Mouse (Mus musculus) c-Kit-positive CD71-positive TER-119-positive erythroid progenitor cells, embryonic 14.5 days (primary cell): ENCODE results near the gene S1pr2.
"Not testable (repeated sequence)": the region's sequence is repeated elsewhere in the genome, so short reads cannot be mapped to it uniquely, and the experiment has no call there.

Experiments
- DNase-seq: peaks from one replicate; pipeline ENCODE4 v3.0.0-alpha.2; 2013; ENCODE audit warnings: low spot score

The S1pr2 gene

DNA sequence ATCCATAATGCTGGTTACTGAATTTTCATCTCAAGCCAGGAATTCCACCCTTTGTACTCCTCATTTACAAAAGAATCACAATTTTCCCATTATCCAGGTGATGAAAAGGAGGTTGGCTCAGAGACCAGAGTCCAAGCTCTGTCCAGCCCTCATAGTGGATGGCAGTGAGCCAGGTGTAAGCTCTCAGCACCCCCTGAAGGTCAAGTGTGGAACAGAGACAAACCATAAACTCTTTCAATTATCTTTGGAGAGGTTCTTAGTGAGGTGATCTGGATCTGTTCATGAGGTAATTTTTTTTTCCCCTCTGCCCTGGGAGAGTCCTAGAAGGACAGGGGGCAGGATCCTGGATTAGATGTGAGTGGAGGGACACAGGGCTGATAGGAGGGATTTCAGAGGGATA, 24.2 kb upstream of the S1pr2 start:
- DNase-seq, result no peak

DNA sequence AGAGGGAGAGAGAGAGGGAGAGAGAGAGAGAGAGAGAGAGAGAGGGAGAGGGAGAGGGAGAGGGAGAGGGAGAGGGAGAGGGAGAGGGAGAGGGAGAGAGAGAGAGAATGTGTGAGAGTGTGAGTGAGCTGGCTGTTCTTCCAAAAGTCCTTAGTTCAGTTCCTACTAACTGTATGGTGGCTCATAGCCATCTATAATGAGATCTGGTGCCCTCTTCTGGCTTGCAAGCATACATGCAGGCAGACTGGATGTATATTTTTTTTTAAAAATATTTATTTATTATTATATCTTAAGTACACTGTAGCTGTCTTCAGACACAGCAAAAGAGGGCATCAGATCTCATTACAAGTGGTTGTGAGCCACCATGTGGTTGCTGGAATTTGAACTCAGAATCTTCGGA, 21.8 kb upstream of the S1pr2 start:
- DNase-seq, result not testable (repeated sequence)

GRCm38 (mm10) chr9:20997065-20997464, 20.5 kb upstream of the S1pr2 start:
- DNase-seq, result no peak

DNA sequence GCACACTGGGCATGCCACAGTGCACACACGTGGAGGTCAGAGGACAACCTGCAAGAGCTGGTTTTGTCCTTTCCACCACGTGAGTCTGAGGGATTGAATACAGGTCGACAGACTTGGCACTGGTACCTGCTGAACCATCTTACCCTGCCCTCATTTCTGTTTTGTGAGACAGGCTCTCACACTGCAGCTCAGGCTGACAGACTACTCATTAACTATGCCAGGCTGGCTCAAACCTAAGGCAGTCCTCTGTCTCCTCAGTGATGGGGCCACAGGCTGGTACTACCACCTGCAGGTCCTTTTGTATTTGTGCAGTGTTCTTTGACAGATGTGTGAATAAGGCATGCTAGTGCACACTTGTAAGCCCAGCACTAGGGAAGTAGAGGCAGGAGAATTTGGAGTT, 18.5 kb upstream of the S1pr2 start:
- no peak for DNase-seq

- no peak for DNase-seq
Observed at GRCm38 (mm10) chr9:20993165-20993898, 16.8 kb upstream of the S1pr2 start.

DNA sequence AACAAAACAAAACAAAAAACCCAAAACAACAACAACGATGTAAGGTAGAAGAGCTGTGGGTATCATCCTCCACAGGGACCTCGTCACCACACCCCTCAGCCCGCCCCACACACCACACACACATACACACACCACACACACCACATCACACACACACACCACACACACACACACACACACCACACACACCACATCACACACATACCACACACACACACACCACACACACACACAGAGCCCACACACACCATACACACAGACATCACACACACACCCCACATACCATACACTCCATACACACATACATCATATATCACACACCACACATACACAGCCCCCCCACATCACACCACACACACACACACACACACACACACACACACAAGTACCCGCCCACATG, 15.0 kb upstream of the S1pr2 start:
- no peak for DNase-seq

DNA sequence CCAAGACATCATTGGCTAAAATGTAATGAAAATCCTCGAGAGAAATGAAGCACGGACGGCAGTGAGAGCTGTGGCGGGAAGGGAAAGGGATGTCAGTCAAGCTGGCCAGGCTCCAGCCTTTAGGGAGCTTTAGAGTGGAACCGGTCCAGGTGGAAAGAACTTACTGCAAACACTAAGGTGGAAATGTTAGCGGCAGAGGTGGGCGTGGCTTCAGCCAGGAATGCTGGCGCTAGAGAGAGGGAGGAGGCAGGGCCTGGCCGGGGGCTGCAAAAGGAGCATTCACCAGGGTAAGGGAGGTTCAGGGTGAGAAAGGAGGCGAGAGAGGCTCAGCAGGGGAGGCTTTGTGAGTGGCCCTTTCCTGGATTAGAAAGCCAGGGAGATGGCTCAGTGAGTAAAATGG, 14.3 kb upstream of the S1pr2 start:
- no peak for DNase-seq

GRCm38 (mm10) chr9:20987953-20988352, 11.4 kb upstream of the S1pr2 start:
- DNase-seq, result no peak

GRCm38 (mm10) chr9:20986952-20987686, 10.5 kb upstream of the S1pr2 start:
- DNase-seq, result no peak

DNA sequence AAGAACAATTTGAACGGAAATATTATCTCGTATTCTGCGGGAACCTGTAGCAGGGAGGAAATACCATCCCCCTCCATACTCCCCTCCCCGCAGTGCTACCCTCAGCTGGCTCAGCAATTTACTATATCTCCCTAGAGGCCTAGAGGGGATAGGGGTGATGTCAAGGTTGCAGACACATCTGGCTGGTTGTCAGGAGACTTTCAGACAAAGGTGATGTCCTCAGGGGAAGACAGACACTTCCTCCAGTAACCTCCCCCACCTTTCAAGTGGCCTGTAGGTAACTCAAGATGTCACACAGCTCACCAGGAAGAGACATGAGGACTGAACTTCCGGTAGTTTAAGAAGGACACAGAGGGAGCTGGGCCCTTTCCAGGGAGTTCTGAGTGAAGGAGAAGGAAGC, 6.6 kb upstream of the S1pr2 start:
- no peak for DNase-seq

GRCm38 (mm10) chr9:20982171-20982570, 5.6 kb upstream of the S1pr2 start:
- DNase-seq, result no peak

- no peak for DNase-seq
Observed at GRCm38 (mm10) chr9:20979769-20980168, 3.2 kb upstream of the S1pr2 start.

DNA sequence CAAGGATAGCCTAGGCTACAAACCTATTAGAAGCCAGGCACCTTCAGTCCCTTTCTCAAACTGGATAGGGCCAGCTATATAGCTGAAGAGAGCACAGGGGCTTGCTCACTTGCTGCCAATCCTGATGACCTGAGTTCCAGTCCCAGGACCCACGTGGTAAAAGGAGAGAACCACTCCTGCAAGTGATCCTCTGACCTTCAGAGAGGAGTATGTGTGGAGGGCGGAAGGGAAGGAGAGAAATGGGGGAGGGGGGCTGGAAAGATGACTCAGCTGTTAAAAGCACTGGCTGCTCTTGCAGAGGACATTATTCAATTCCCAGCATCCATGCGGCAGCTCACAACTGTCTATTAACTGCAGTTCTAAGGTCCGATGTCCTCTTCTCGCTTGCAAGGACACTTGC, 2.6 kb upstream of the S1pr2 start:
- no peak for DNase-seq

DNA sequence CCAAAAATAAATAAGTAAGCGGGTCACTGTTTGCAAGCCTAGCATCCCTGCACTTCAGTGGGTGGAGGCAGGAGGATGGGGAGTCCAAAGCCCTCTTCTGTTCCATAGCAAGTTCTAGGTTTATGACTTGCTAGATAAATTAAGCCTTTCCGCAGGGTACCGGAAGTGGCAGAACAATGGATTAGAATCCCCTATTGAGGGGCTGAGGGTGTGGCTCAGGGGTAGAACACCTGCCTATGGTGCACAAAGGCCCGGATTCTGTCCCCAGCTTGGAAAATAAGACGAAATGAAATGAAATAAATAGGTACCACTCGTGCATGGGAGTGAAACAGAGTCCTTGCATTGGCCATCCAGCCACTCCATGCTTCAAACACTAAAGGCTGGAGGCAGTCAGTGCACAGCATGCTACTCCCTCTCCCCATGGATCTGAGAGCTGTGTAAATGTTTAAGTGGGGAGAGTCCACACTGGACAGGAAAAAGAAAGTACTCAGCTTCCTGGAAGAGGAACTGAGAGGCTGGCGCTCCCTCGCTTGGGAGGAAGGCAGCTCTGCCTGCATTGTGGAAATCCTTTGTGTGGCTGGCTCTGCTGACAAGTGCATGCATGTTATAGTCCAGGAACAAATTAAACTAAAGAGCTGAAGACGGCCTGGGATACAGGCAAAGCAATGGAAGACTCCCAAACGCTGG, 2.0 kb upstream of the S1pr2 start:
- DNase-seq, result no peak

DNA sequence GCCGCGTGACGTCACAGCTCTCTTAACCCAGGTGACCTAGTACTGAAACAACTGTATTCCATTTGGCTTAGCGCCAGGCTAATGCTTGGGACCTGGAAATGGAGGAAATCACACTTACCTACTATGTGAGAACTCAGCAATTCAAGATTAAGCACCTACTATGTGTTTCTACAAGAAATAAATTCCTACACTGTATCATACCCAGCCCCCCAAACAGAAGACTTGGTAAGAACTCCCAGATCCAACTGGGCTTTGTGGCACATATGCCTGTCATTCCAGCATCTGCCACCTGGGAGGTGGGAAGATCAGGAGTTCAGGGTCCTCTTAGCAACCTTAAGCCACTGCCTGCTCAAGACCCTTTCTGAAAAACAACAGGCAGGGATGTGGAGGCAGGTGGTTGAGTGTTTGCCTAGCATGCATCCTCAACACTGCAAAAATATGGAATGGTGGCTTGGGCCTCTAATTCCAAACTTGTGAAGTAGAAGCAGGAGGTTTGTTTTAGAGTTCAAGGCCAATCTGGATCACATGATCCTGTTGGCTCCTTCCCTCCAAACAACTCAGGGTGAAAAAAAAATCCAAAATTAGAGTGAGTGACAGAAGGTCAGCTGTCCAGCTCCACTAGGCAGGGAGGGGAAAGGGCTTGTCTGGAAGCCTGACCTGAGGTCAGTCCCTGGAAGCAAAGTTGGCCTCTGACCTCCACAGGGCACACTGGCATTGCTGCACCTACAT, 544 bp upstream of the S1pr2 start:
- DNase-seq, result no peak

DNA sequence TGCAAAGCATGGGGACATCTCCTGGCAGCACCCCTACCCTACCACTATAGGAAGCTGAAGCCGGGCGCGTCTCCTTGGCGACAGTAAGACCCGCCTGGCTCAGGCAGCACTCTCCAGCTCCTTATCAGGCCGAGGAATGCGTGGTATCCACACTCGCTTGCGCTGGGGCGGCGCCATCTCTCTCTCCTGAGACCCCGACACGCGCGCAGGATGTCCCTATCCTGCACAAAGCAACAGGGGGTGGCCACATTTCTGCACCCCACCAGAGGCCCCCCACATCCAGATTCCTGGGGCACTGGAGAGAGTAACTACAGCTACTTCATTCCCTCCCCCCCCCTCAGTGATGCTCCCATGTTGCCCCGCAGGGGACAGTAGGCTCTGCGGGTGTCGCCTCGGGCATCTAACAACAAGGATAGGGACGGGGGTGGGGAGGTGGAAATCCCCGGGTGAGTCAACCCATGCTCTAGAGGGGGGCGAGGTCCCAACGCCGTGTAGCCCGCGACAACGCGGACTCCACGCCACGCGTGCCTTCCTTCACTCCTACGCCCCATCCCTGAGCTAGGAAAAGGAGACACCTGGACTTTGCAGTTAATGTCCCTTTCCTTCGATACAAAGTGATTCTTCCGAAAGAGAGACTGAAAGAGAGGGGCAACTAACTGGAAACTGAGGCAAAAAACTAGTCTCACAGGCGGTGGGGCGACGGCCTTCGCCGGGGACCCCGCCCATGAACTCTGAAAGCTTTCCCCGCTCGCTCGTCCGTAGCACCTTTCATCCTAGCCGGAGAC, 958 bp downstream of the S1pr2 start:
- no peak for DNase-seq

- no peak for DNase-seq
Observed at GRCm38 (mm10) chr9:20973682-20974075, 2.9 kb downstream of the S1pr2 start.

- no peak for DNase-seq
Observed at GRCm38 (mm10) chr9:20973001-20973681, 3.4 kb downstream of the S1pr2 start.

DNA sequence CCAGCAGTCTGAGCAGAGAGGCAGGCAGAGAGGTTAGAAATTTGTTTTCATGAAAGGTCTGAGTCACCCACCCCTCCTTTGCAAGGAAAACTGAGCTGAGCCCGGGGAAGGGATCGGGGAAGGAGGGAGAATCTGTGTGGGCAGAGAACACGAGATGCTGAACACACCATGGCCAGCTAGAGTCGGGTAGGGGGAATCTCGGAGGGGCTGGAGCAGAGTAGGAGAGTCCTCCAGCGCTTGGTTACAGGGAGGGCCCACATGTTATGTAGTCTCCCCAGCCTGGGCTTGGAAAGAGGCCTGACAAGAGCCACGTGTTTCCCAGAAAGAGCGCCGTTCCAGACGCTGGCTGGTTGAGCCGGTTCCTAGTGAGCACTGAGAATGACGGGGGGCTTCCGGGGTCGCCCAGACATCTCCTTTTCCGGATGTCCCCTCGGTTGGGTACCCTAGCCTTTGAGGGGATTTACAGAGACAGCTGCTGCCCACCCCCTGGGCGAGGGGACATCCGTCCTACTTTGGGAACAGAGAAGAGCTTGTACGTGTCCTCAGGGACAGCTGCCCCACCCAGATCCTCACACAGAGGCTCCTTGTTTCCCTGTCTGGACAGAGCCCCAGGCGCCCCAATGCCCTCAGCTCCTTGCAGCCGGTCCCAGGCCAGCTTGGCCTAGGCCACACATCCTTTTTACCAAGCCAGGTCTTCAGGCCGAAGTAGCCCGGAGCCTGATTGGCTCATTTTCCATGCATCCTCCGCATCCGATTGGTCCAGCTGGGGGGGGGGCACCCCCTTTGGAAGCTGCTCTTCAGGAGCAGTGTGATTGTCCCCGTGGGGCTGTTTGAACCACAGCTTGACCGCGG, 4.2 kb downstream of the S1pr2 start:
- DNase-seq, result no peak

GRCm38 (mm10) chr9:20971751-20972140, 4.8 kb downstream of the S1pr2 start:
- DNase-seq, result no peak
